Mouse (Mus musculus) liver, embryonic 16.5 days (tissue): ENCODE results near the gene P2ry13. TPM values are rescaled to one million over a fixed set of nuclear protein-coding genes. Genes with fewer than 3 reads are reported as not detected.

Experiments used
- ATAC-seq: fragments of 200-750 bp; cut with Nextera tagmentation; 2 replicates; pipeline ENCODE4 v1.8.0; 2017; ENCODE audit warnings: low read depth, mild to moderate bottlenecking, moderate number of reproducible peaks, moderate library complexity
- H3K27ac ChIP-seq: fragments of 300-500 bp; sonication (generic); 2 replicates; pipeline ENCODE4 v1.5.1; 2014; ENCODE audit warnings: mild to moderate bottlenecking, low read length
- H3K27me3 ChIP-seq: fragments of 300-500 bp; sonication (generic); 2 replicates; pipeline ENCODE4 v1.6.1; 2014; ENCODE audit warnings: low read depth, low read length, mixed read lengths; ENCODE audit not compliant: control insufficient read depth, insufficient read depth
- H3K36me3 ChIP-seq: fragments of 300-500 bp; sonication (generic); 2 replicates; pipeline ENCODE4 v1.6.1; 2014; ENCODE audit warnings: mild to moderate bottlenecking; ENCODE audit not compliant: control insufficient read depth, insufficient read depth
- H3K4me1 ChIP-seq: fragments of 300-500 bp; sonication (generic); 2 replicates; pipeline ENCODE4 v1.6.1; 2014; ENCODE audit warnings: low read depth, low read length, mixed read lengths; ENCODE audit not compliant: control insufficient read depth
- H3K4me2 ChIP-seq: fragments of 300-500 bp; sonication (generic); 2 replicates; pipeline ENCODE4 v1.6.1; 2014; ENCODE audit warnings: low read depth, low read length, mixed read lengths
- H3K4me3 ChIP-seq: fragments of 300-500 bp; sonication (generic); 2 replicates; pipeline ENCODE4 v1.5.1; 2014; ENCODE audit warnings: low read depth, mild to moderate bottlenecking, low read length
- H3K9ac ChIP-seq: fragments of 300-500 bp; sonication (generic); 2 replicates; pipeline ENCODE4 v1.6.1; 2014; ENCODE audit warnings: low read depth, low read length
- H3K9me3 ChIP-seq: fragments of 300-500 bp; sonication (generic); replicated peaks from 2 replicates; pipeline ENCODE4 v1.6.1; 2016; ENCODE audit warnings: low read length; ENCODE audit not compliant: control insufficient read depth
- WGBS: fragments of 180-500 bp; shearing (Covaris S2); extraction: QIAGEN DNeasy Blood & Tissue Kit; methylation state at CpG from one replicate; pipeline ENCODE4 v1.1.7; 2014; ENCODE audit not compliant: insufficient replicate concordance; 5-methylcytosine and 5-hydroxymethylcytosine counted together
- polyA plus RNA-seq: library from polyadenylated mRNA; unstranded; fragments of >200 nt; fragmentation: Nextera tagmentation; extraction: Ambion mirVana; gene quantifications from 2 replicates; pipeline ENCODE4 v1.2.1, GENCODE M21; 2015

P2ry13 gene
- polyA plus RNA-seq, 1 experiment from 2014 or later, result 3.7 TPM

- ATAC-seq, result no peak
- no peak overlapping the region for H3K4me3 ChIP-seq
- WGBS, result 68% methylated on average over 4 of the region's 4 CpGs
- no peaks in the 10 kb centered on the region for H3K27me3 ChIP-seq
- H3K4me2 ChIP-seq, result no peak overlapping the region
- H3K9me3 ChIP-seq, result no peaks in the 10 kb centered on the region
- H3K9ac ChIP-seq, result no peak overlapping the region
- no peak overlapping the region for H3K27ac ChIP-seq
- no peaks in the 10 kb centered on the region for H3K36me3 ChIP-seq
- no peaks in the 10 kb centered on the region for H3K4me1 ChIP-seq
These were observed 25.0 kb downstream of the P2ry13 start for GRCm38 (mm10) chr3:59185662-59186061.

DNA sequence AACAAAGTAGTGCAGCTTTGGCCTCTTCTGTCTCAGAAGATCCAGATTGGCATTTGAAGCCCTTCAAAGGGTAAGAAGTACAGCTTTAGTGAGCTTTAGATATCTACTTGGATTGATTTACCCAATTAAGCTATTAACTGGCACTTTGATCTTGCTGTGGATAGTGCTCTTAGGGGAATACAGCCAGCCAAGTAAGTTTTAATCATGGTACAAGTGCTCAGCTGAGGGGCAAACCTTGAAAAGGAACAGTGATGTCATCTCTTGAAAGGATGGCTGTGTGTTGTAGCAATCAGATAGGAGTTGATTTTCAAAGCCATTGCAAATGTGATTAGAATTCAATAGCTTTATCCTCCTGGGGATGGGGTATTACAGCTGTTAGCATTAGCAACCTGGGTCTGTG, 28.6 kb downstream of the P2ry13 start:
- ATAC-seq, result no peak
- Histone ChIP-seq H3K9ac (no peak overlapping the region), H3K36me3 (no peaks in the 10 kb centered on the region), H3K4me1 (no peaks in the 10 kb centered on the region; the same call in none of the 2 replicates), H3K27ac (no peak overlapping the region), H3K4me2 (no peak overlapping the region), H3K27me3 (no peaks in the 10 kb centered on the region), H3K9me3 (no peaks in the 10 kb centered on the region), H3K4me3 (no peak overlapping the region)

DNA sequence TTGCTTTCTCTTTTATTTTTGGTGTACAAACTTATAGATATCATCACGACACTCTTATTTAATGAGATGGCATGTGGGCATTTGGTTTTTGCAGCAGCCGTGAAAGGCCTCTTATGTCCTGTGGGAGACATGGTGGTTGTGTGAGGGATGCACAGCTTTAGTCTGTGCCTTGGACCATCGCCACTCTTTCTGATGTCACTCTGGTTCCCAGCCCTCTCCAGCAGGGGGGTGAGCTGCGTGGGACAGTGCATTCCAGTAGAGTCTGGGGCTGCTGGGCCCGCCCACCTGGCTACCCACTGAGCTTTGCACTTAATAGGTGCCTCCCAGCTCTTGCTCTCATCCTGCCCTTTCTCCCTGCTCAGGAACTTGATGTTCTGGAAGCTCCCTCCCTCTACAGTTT, 29.5 kb downstream of the P2ry13 start:
- H3K9ac ChIP-seq, result no peak overlapping the region
- H3K27ac ChIP-seq, result no peak overlapping the region
- no peak overlapping the region for H3K4me3 ChIP-seq
- no peaks in the 10 kb centered on the region for H3K36me3 ChIP-seq
- no peaks in the 10 kb centered on the region for H3K27me3 ChIP-seq
- H3K4me2 ChIP-seq, result no peak overlapping the region
- no peak for ATAC-seq
- no peaks in the 10 kb centered on the region for H3K9me3 ChIP-seq
- 59% methylated on average over 5 of the region's 5 CpGs for WGBS
- no peaks in the 10 kb centered on the region; the same call in none of the 2 replicates for H3K4me1 ChIP-seq

GRCm38 (mm10) chr3:59176871-59177270, 33.8 kb downstream of the P2ry13 start:
- 51% methylated on average over 5 of the region's 5 CpGs for WGBS
- H3K9me3 ChIP-seq, result no peaks in the 10 kb centered on the region

DNA sequence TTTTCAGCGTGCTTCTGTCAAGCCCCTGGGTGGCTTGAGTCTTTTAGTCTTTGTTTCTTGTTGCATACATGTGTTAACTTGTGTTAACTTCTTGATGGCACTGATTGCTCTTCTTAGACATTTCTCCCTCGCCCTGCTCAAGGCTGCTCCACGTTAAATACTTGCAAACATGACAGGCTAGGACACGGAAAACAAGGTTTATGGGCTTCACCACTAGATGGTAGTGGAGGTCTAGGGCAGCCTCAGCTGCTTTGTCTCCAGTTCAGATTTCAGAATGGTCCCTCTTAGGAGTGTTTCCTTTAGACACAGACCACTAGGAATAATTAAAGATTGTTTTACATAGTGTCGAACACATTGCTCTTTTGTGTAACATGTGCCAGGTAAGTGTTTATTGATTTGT, 35.4 kb downstream of the P2ry13 start:
- no peak overlapping the region for H3K4me2 ChIP-seq
- ATAC-seq, result no peak

More at GRCm38 (mm10) chr3:59176871-59177270, 33.8 kb downstream of the P2ry13 start:
- Histone ChIP-seq H3K4me1 (no peaks in the 10 kb centered on the region; the same call in none of the 2 replicates), H3K4me3 (no peak overlapping the region), H3K9ac (no peak overlapping the region), H3K27ac (no peak overlapping the region), H3K4me2 (no peak overlapping the region), H3K36me3 (no peaks in the 10 kb centered on the region), H3K27me3 (no peaks in the 10 kb centered on the region)
- no peak for ATAC-seq

GRCm38 (mm10) chr3:59174426-59175154, 36.1 kb downstream of the P2ry13 start:
- no peak for ATAC-seq
- 39% methylated on average over 6 of the region's 6 CpGs for WGBS
- H3K4me1 ChIP-seq, result no peaks in the 10 kb centered on the region; the same call in none of the 2 replicates
- no peaks in the 10 kb centered on the region for H3K36me3 ChIP-seq
- H3K27me3 ChIP-seq, result no peaks in the 10 kb centered on the region
- no peak overlapping the region for H3K4me3 ChIP-seq
- no peak overlapping the region for H3K9ac ChIP-seq
- no peak overlapping the region for H3K27ac ChIP-seq
- H3K9me3 ChIP-seq, result no peaks in the 10 kb centered on the region
- no peak overlapping the region for H3K4me2 ChIP-seq

More for the DNA sequence above, 35.4 kb downstream of the P2ry13 start:
- H3K4me1 ChIP-seq, result no peaks in the 10 kb centered on the region; the same call in none of the 2 replicates
- H3K27me3 ChIP-seq, result no peaks in the 10 kb centered on the region
- no peak overlapping the region for H3K9ac ChIP-seq
- no peak overlapping the region for H3K27ac ChIP-seq
- no peaks in the 10 kb centered on the region for H3K36me3 ChIP-seq
- H3K4me3 ChIP-seq, result no peak overlapping the region
- no peaks in the 10 kb centered on the region for H3K9me3 ChIP-seq
- WGBS, result 17% methylated on average over 5 of the region's 5 CpGs

- WGBS, result 32% methylated on average over 2 of the region's 2 CpGs
- Histone ChIP-seq H3K27me3 (no peaks in the 10 kb centered on the region), H3K27ac (no peak overlapping the region; the same call in none of the 2 replicates), H3K4me1 (no peaks in the 10 kb centered on the region), H3K4me2 (no peak overlapping the region), H3K36me3 (no peaks in the 10 kb centered on the region), H3K9me3 (no peaks in the 10 kb centered on the region), H3K9ac (no peak overlapping the region), H3K4me3 (no peak overlapping the region)
- no peak for ATAC-seq
These were observed 40.6 kb downstream of the P2ry13 start for GRCm38 (mm10) chr3:59169921-59170627.

DNA sequence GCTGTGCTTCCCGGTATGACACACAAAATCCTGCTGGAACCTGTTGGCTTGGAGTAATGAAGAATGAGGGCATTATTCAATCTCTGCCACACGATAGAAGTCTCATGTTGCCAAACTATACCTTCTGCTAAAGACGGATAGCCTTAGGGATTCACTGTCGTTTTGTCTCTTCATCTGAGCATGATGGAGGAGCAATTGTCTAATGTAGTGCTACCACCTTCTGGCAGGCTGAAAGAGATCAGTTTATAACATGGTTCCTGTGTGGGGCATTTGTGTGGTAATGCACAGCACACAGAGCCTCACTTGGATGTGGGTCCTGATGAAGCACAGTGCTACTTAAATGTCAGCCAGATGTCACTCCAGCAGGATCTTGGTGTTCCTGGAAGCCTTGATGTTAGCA, 41.5 kb downstream of the P2ry13 start:
- H3K4me2 ChIP-seq, result no peak overlapping the region
- WGBS, result 63% methylated on average over 4 of the region's 4 CpGs
- no peak overlapping the region for H3K4me3 ChIP-seq
- no peaks in the 10 kb centered on the region for H3K27me3 ChIP-seq
- no peaks in the 10 kb centered on the region for H3K4me1 ChIP-seq
- H3K9me3 ChIP-seq, result no peaks in the 10 kb centered on the region
- ATAC-seq, result no peak
- no peak overlapping the region for H3K9ac ChIP-seq
- no peaks in the 10 kb centered on the region for H3K36me3 ChIP-seq
- no peak overlapping the region for H3K27ac ChIP-seq

DNA sequence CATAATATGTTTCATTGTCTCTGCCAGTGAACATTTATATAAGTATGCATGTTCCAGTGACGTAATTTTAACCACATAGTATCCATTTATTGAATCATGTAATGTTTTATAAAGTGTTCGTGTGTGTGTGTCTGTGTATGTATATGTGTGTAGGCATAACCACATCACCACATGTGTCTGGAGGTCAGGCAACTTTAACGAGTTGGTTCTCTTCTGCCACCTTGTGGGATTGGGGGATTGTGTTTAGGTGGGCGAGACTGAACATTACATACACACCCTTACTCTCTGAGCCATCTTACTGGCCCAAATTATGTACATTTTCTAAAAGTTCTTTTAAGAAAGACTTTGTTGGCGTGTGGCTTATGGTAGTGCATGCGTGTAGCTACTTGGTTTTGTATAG, 42.2 kb downstream of the P2ry13 start:
- H3K36me3 ChIP-seq, result no peaks in the 10 kb centered on the region
- no peak overlapping the region for H3K27ac ChIP-seq
- H3K9me3 ChIP-seq, result no peaks in the 10 kb centered on the region
- 0 out of 2 replicates have a peak, but pooled peaks have one; percentile 19 for ATAC-seq
- no peaks in the 10 kb centered on the region for H3K4me1 ChIP-seq
- H3K9ac ChIP-seq, result no peak overlapping the region
- no peak overlapping the region for H3K4me2 ChIP-seq
- H3K4me3 ChIP-seq, result no peak overlapping the region
- 52% methylated on average over 6 of the region's 6 CpGs for WGBS
- no peaks in the 10 kb centered on the region for H3K27me3 ChIP-seq
